Comparison of ENCODE assay signal across 9 mouse cellular contexts in the genomic region with DNA sequence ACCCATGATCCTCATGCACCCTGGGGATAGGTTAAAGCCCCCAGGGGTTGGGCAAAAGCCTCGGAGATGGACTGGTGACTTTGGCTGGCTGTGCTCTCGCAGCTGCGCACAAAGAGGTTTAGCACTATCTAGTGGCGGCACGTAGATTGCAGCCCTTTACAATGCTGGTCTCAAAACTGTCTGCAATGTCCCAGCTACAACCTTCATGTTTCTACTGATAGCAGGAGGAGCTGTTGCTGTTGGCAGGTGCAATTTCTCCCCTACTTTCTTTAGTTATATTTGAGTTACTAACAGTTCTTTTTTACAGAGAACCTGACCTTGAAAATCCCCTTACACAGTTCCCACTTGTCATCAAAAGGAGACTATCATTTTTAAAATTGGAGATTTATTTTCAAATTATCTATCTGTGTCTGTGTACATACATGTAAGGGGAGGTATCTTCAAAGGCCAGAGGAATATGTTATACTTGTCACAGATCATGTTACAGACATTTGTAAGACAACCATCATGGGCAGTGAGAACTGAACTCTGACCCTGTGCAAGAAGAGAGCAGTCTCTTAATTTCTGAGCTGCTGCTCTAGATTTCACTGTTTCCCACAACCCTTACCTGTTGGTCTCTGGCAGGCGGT.
DNase-seq lines count a peak whose midpoint lies in the region; ATAC-seq lines count a peak whose summit lies in the region.
"Had no signal": no experiment of that assay in that cellular context is flagged by ENCODE, and none has a peak within 500 bp of the region (broad histone marks: within the 10 kb centered on the region; RNA-seq: fewer than 3 reads in every experiment).

No protein-coding gene starts in this region.

- WGBS in midbrain, embryonic 13.5 days: 10% methylated on average over 6 of the region's 6 CpGs

- no peak overlapping the region for H3K9ac ChIP-seq in midbrain, embryonic 13.5 days (replicated peaks)
- H3K9ac ChIP-seq: liver, embryonic 15.5 days had no signal

- no peaks in the 10 kb centered on the region for H3K9me3 ChIP-seq in midbrain, embryonic 13.5 days
- H3K9me3 ChIP-seq: liver, embryonic 15.5 days had no signal

- H3K27me3 ChIP-seq in midbrain, embryonic 13.5 days: no peaks in the 10 kb centered on the region
- H3K27me3 ChIP-seq: liver, embryonic 15.5 days had no signal

- no peak overlapping the region for H3K4me2 ChIP-seq in midbrain, embryonic 13.5 days (replicated peaks)
- H3K4me2 ChIP-seq: liver, embryonic 15.5 days had no signal

- ATAC-seq in frontal cortex, adult (ENCODE audit: low TSS enrichment): peak; percentile 88
- peak; percentile 88 for ATAC-seq in midbrain, embryonic 13.5 days

- no peak overlapping the region for H3K4me3 ChIP-seq in midbrain, embryonic 13.5 days (replicated peaks)
- H3K4me3 ChIP-seq: liver, embryonic 15.5 days had no signal

- no peaks in the 10 kb centered on the region for H3K4me1 ChIP-seq in midbrain, embryonic 13.5 days (replicated peaks)
- H3K4me1 ChIP-seq: liver, embryonic 15.5 days had no signal

- peak; percentile 6 to 21 for DNase-seq in cerebellum, postnatal 25 days
- DNase-seq in cerebellum, adult 8-10 months: no peak
- DNase-seq in adrenal gland, postnatal 25 days: peak; percentile 8
- peak; percentile 2 to 35 for DNase-seq in kidney, postnatal 36 days
- peak; percentile 6 for DNase-seq in yolk sac, embryonic 10.5 days (ENCODE audit: low spot score)
- DNase-seq in urinary bladder, postnatal 25 days (ENCODE audit: low spot score): no peak

- no peaks in the 10 kb centered on the region for H3K36me3 ChIP-seq in midbrain, embryonic 13.5 days
- H3K36me3 ChIP-seq: liver, embryonic 15.5 days had no signal

- no peak overlapping the region for H3K27ac ChIP-seq in midbrain, embryonic 13.5 days
- H3K27ac ChIP-seq: liver, embryonic 15.5 days had no signal

Comparison
In these comparisons a context has a peak if more than half of its experiments do, and no peak if none do; other contexts are left out.
1. DNase-seq: peak in cerebellum, postnatal 25 days (2 of 2), adrenal gland, postnatal 25 days (single experiment), kidney, postnatal 36 days (2 of 2) and yolk sac, embryonic 10.5 days (single experiment); none in cerebellum, adult 8-10 months (single experiment) and urinary bladder, postnatal 25 days (single experiment).